Mouse (Mus musculus) ES-Bruce4 (cell line): ENCODE data around the gene Krtap4-16. TPM values are rescaled to one million over a fixed set of nuclear protein-coding genes. Genes with fewer than 3 reads are reported as not detected.
"Not testable (repeated sequence)": the region's sequence is repeated elsewhere in the genome, so short reads cannot be mapped to it uniquely, and the experiment has no call there.

Source experiments
- H3K27ac ChIP-seq: 2 replicates; pipeline ENCODE4 v1.5.1; 2012; ENCODE audit warnings: low read length, inconsistent platforms; ENCODE audit not compliant: insufficient read depth
- H3K27me3 ChIP-seq: 2 replicates; pipeline ENCODE4 v1.6.1; 2012; ENCODE audit warnings: mild to moderate bottlenecking, low read length, inconsistent platforms; ENCODE audit not compliant: control insufficient read depth, poor library complexity, insufficient read depth, severe bottlenecking
- H3K36me3 ChIP-seq: 2 replicates; pipeline ENCODE4 v1.6.1; 2012; ENCODE audit warnings: inconsistent platforms, mild to moderate bottlenecking, low read length, moderate library complexity; ENCODE audit not compliant: control insufficient read depth, poor library complexity, insufficient read depth, severe bottlenecking
- H3K4me1 ChIP-seq: one replicate; pipeline ENCODE4 v1.8.1; 2011; ENCODE audit warnings: low read length; ENCODE audit not compliant: control insufficient read depth, insufficient read depth
- H3K4me3 ChIP-seq: 2 replicates; pipeline ENCODE4 v1.5.1; 2011; ENCODE audit warnings: low read depth, mild to moderate bottlenecking, low read length
- H3K9ac ChIP-seq: 2 replicates; pipeline ENCODE4 v1.6.1; 2012; ENCODE audit warnings: low read depth, mild to moderate bottlenecking, inconsistent platforms; ENCODE audit not compliant: poor library complexity, severe bottlenecking
- H3K9me3 ChIP-seq: replicated peaks from 2 replicates; pipeline ENCODE4 v1.6.1; 2012; ENCODE audit warnings: mild to moderate bottlenecking, low read length, inconsistent platforms; ENCODE audit not compliant: control insufficient read depth, poor library complexity, insufficient read depth, severe bottlenecking
- CTCF ChIP-seq: IDR thresholded peaks from one replicate; pipeline ENCODE4 v1.8.1; 2011; ENCODE audit warnings: low read depth, low read length
- EP300 ChIP-seq: IDR thresholded peaks from 2 replicates; pipeline ENCODE4 v1.6.1; 2011; ENCODE audit warnings: low read depth, low read length; ENCODE audit not compliant: insufficient read depth
- POLR2A ChIP-seq: IDR thresholded peaks from one replicate; pipeline ENCODE4 v1.8.1; 2011; ENCODE audit warnings: low read length; ENCODE audit not compliant: insufficient read depth
- polyA plus RNA-seq: library from polyadenylated mRNA; stranded (reverse); fragments of >200 nt; gene quantifications from 2 replicates; pipeline ENCODE4 v1.2.4, GENCODE M21; 2011; ENCODE audit warnings: low read depth; ENCODE audit not compliant: missing spikeins, insufficient read depth, insufficient read length

Krtap4-16 gene
- polyA plus RNA-seq: not detected in 2 replicates

GRCm38 (mm10) chr11:99851508-99851907 lies at the start of gene Krtap4-16:
Krtap4-16 (minus strand) TSS chr11:99851608.
- TF ChIP-seq EP300 (no peak), CTCF (no peak), POLR2A (no peak)
- Histone ChIP-seq H3K9me3 (no peaks in the 10 kb centered on the region), H3K27me3 (no peaks in the 10 kb centered on the region), H3K4me1 (no peaks in the 10 kb centered on the region), H3K4me3 (no peak within 1 kb of the TSS), H3K27ac (no peak within 1 kb of the TSS), H3K9ac (no peak within 1 kb of the TSS), H3K36me3 (no peaks in the 10 kb centered on the region)

- not testable (repeated sequence) for H3K27ac ChIP-seq, H3K36me3 ChIP-seq, H3K4me3 ChIP-seq, H3K4me1 ChIP-seq, H3K27me3 ChIP-seq, H3K9ac ChIP-seq, H3K9me3 ChIP-seq
Observed at GRCm38 (mm10) chr11:99878887-99879286, 27.5 kb upstream of the Krtap4-16 start, which contains the start of gene Gm11567. Gm11567 (plus strand) TSS chr11:99879187.

DNA sequence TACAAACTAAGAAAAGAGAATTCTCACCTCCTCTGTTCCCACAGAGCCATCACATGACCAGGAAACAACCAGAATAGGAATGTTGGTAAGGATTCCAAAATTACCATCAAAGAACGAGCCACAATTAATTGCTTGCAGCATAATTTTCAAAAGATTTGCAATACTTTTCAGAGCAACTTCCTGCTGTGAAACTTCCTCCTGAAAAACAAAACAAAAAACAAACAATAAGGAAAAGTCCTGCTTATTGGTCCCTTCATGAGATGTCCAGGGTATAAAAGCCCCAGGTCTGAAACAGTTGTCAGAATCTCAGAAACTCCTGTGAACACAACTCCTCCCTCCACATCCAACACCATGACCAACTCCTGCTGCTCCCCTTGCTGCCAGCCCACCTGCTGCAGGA lies 21.7 kb upstream of the Krtap4-16 start, which contains the start of gene Krtap9-1:
Gene Krtap9-1 (plus strand): TSS at position 301 of the 400 bp plus-strand sequence.
- H3K9me3 ChIP-seq, H3K4me3 ChIP-seq, H3K9ac ChIP-seq, H3K27ac ChIP-seq, H3K4me1 ChIP-seq, H3K36me3 ChIP-seq, H3K27me3 ChIP-seq: not testable (repeated sequence)

DNA sequence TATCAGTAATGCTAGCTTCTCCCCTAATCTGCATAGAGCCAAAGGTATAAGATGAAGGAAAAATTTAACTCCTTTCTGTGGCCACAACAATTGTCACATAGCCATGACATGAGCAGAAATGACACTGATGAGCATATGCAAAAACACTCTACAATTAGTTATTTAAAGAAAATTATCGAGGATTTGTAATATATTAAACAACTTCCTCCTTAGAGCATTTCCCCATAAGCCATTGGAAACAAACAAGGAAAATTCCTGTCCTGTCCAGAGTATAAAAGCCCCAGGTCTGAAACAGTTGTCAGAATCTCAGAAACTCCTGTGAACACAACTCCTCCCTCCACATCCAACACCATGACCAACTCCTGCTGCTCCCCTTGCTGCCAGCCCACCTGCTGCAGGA lies 12.8 kb upstream of the Krtap4-16 start, which contains the start of gene Gm11559:
Gene Gm11559 (plus strand): TSS at position 301 of the 400 bp plus-strand sequence.
- not testable (repeated sequence) for H3K4me3 ChIP-seq, H3K27me3 ChIP-seq, H3K36me3 ChIP-seq, H3K9ac ChIP-seq, H3K4me1 ChIP-seq, H3K9me3 ChIP-seq, H3K27ac ChIP-seq

DNA sequence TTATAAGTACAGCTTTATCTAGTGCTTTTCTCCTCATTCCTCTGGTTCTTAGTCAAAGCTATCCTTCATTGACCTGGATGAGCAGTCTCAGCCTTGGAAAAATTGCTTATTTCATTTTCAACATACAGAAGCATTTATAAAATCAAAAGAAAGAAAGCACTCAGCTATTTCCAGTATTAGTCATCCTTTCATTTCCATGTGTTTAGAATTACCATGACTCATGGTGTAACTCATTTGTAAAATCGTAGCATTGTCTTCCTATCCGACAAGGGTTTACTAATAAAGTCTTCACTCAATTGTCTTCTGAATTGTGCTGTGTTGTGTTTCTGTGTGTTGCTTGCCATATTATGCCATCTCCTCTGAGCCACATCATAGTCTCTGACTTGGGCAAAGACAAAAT lies 7.4 kb upstream of the Krtap4-16 start:
- H3K9me3 ChIP-seq: no peaks in the 10 kb centered on the region
- no peak overlapping the region for H3K27ac ChIP-seq
- H3K9ac ChIP-seq: no peak overlapping the region
- H3K4me3 ChIP-seq: no peak overlapping the region
- no peaks in the 10 kb centered on the region for H3K27me3 ChIP-seq
- TF ChIP-seq EP300: no peak
- TF ChIP-seq POLR2A: no peak
- no peak for TF ChIP-seq CTCF
- H3K36me3 ChIP-seq: no peaks in the 10 kb centered on the region
- H3K4me1 ChIP-seq: no peaks in the 10 kb centered on the region

- Histone ChIP-seq H3K4me3 (no peak within 1 kb of the TSS), H3K27me3 (no peaks in the 10 kb centered on the region), H3K4me1 (no peaks in the 10 kb centered on the region), H3K27ac (no peak within 1 kb of the TSS), H3K9ac (no peak within 1 kb of the TSS), H3K36me3 (no peaks in the 10 kb centered on the region), H3K9me3 (no peaks in the 10 kb centered on the region)
- TF ChIP-seq CTCF (no peak), POLR2A (no peak), EP300 (no peak)
Observed at GRCm38 (mm10) chr11:99857617-99858016, 6.2 kb upstream of the Krtap4-16 start, which contains the start of gene Gm11568. Gm11568 (plus strand) TSS chr11:99857917.

GRCm38 (mm10) chr11:99854121-99854520 lies 2.7 kb upstream of the Krtap4-16 start:
- no peaks in the 10 kb centered on the region for H3K9me3 ChIP-seq
- no peaks in the 10 kb centered on the region for H3K36me3 ChIP-seq
- H3K4me1 ChIP-seq: no peaks in the 10 kb centered on the region
- H3K27ac ChIP-seq: no peak overlapping the region
- no peak overlapping the region for H3K9ac ChIP-seq
- no peak overlapping the region for H3K4me3 ChIP-seq
- TF ChIP-seq POLR2A (no peak), CTCF (peak; percentile 46)
- no peaks in the 10 kb centered on the region for H3K27me3 ChIP-seq
